Mouse (Mus musculus) CH12.LX (cell line): ENCODE measurements around the gene Stambpl1.

Experiments used
- CTCF ChIP-seq, 2 experiments: IDR thresholded peaks in 1 of 2; conservative IDR thresholded peaks in 1 of 2; 2 replicates each; pipeline ENCODE4 v1.5.1; 2011 to 2012; ENCODE audit warnings: low read depth in 2 of 2, low read length in 2 of 2, improper control_type of control experiment in 1 of 2, inconsistent platforms in 1 of 2, mild to moderate bottlenecking in 1 of 2, moderate library complexity in 1 of 2
- EP300 ChIP-seq: IDR thresholded peaks from 2 replicates; pipeline ENCODE4 v1.6.1; 2011; ENCODE audit warnings: low read length, improper control_type of control experiment
- GABPA ChIP-seq: IDR thresholded peaks from 2 replicates; pipeline ENCODE4 v1.6.1; 2012; ENCODE audit warnings: low read depth, low read length, improper control_type of control experiment, inconsistent platforms; ENCODE audit not compliant: insufficient replicate concordance
- JUND ChIP-seq: conservative IDR thresholded peaks from 2 replicates; pipeline ENCODE4 v1.6.1; 2011; ENCODE audit warnings: low read depth, low read length, improper control_type of control experiment
- KAT2A ChIP-seq: IDR thresholded peaks from 2 replicates; pipeline ENCODE4 v1.6.1; 2012; ENCODE audit warnings: low read length, improper control_type of control experiment, inconsistent platforms; ENCODE audit not compliant: insufficient replicate concordance
- MAFK ChIP-seq: IDR thresholded peaks from 2 replicates; pipeline ENCODE4 v1.6.1; 2011; ENCODE audit warnings: low read length, improper control_type of control experiment; ENCODE audit not compliant: insufficient replicate concordance
- MXI1 ChIP-seq: IDR thresholded peaks from 2 replicates; pipeline ENCODE4 v1.6.1; 2011; ENCODE audit warnings: mild to moderate bottlenecking, low read depth, low read length, improper control_type of control experiment
- NELFE ChIP-seq: IDR thresholded peaks from 2 replicates; pipeline ENCODE4 v1.6.1; 2011; ENCODE audit warnings: low read depth, low read length, improper control_type of control experiment
- POLR2A ChIP-seq: IDR thresholded peaks from 2 replicates; pipeline ENCODE4 v1.6.1; 2011; ENCODE audit warnings: low read depth, mild to moderate bottlenecking, improper control_type of control experiment, low read length
- TCF12 ChIP-seq: IDR thresholded peaks from 2 replicates; pipeline ENCODE4 v1.6.1; 2014; ENCODE audit warnings: low read depth, mild to moderate bottlenecking, inconsistent platforms, low read length, improper control_type of control experiment
- UBTF ChIP-seq: IDR thresholded peaks from 2 replicates; pipeline ENCODE4 v1.6.1; 2012; ENCODE audit warnings: low read depth, mild to moderate bottlenecking, inconsistent platforms, low read length, improper control_type of control experiment, moderate library complexity
- ZKSCAN1 ChIP-seq: IDR thresholded peaks from 2 replicates; pipeline ENCODE4 v1.6.1; 2012; ENCODE audit warnings: low read depth, inconsistent platforms, low read length, improper control_type of control experiment, borderline replicate concordance

DNA sequence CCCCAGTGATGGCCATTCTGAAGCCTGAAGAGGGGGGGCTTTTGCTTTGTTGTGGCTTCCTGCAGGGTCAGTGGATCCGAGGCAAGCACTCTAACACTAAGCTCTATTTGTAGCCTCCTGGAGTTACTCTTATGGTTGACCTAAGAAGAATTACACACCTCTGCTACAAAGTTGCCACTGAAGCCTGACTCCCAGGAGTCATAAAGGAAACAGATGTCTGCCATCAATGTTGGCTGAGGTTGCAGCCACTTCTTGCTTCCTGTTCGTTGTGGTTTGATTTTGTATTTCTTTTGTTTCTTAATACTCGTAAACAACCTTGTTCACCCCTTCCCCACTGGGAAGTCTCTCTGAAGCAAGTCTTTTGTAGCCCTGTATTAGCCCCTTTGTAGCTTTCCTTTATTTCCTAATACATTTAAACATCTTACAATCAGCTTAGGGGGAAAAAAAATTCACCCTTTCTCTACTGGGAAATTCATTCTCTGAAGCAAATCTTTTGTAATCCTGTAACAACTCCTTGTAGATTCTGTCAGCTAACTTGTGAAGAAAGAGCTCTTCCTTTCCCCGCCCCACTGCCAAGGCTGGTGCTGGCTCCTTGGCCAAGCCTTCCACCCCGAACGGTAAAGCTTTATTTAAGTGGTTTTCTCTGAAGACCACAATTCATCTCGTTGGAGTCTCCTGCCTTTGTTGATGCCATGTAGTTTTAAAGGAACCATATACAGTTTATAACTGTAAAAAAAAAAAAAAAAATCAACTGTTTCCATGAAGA lies 23.9 kb upstream of the Stambpl1 start:
- TF ChIP-seq UBTF: no peak
- no peak for TF ChIP-seq MXI1
- TF ChIP-seq JUND: no peak
- no peak for TF ChIP-seq POLR2A
- no peak for TF ChIP-seq CTCF (conservative IDR thresholded peaks at IDR 0.05 in 1 of 2, IDR thresholded peaks at IDR 0.05 in 1 of 2; ENCODE audit: low read depth in 2 of 2, low read length in 2 of 2)
- TF ChIP-seq GABPA: no peak
- no peak for TF ChIP-seq KAT2A
- no peak for TF ChIP-seq ZKSCAN1
- no peak for TF ChIP-seq EP300
- TF ChIP-seq MAFK: no peak
- no peak for TF ChIP-seq TCF12
- no peak for TF ChIP-seq NELFE
